Mouse (Mus musculus) forebrain, postnatal 0 days (tissue): ENCODE data around the gene Uxs1. TPM values are rescaled to one million over a fixed set of nuclear protein-coding genes. Genes with fewer than 3 reads are reported as not detected.
A peak's percentile ranks its signal among the peaks of the same experiment; 100 is the strongest.

ENCODE experiments used
- ATAC-seq: fragments of 200-750 bp; cut with Nextera tagmentation; 2 replicates; pipeline ENCODE4 v1.8.0; 2017; ENCODE audit warnings: mild to moderate bottlenecking, moderate library complexity
- DNase-seq: peaks from one replicate; pipeline ENCODE4 v3.0.0-alpha.2; 2015
- H3K27ac ChIP-seq: fragments of 300-500 bp; sonication (generic); 2 replicates; pipeline ENCODE4 v1.5.1; 2014; ENCODE audit warnings: low read depth, mild to moderate bottlenecking, antibody characterized with exemption, low read length, moderate library complexity, mixed read lengths
- H3K27me3 ChIP-seq: fragments of 300-500 bp; sonication (generic); 2 replicates; pipeline ENCODE4 v1.6.1; 2014; ENCODE audit warnings: mild to moderate bottlenecking, low read length, mixed read lengths; ENCODE audit not compliant: insufficient read depth
- H3K36me3 ChIP-seq: fragments of 300-500 bp; sonication (generic); 2 replicates; pipeline ENCODE4 v1.6.1; 2014; ENCODE audit warnings: mild to moderate bottlenecking, moderate library complexity; ENCODE audit not compliant: insufficient read depth
- H3K4me1 ChIP-seq: fragments of 300-500 bp; sonication (generic); 2 replicates; pipeline ENCODE4 v1.6.1; 2014; ENCODE audit warnings: antibody characterized with exemption; ENCODE audit not compliant: insufficient read depth
- H3K4me2 ChIP-seq: fragments of 300-500 bp; sonication (generic); 2 replicates; pipeline ENCODE4 v1.6.1; 2014; ENCODE audit warnings: low read depth, mild to moderate bottlenecking, moderate library complexity
- H3K4me3 ChIP-seq: fragments of 300-500 bp; sonication (generic); 2 replicates; pipeline ENCODE4 v1.5.1; 2014; ENCODE audit warnings: low read depth, low read length, mixed read lengths
- H3K9ac ChIP-seq: fragments of 300-500 bp; sonication (generic); 2 replicates; pipeline ENCODE4 v1.6.1; 2014; ENCODE audit warnings: mild to moderate bottlenecking
- H3K9me3 ChIP-seq: fragments of 300-500 bp; sonication (generic); 2 replicates; pipeline ENCODE4 v1.6.1; 2016; ENCODE audit warnings: low read length
- CTCF ChIP-seq: sonication (generic); IDR thresholded peaks from 2 replicates; pipeline ENCODE4 v1.5.1; 2016; ENCODE audit warnings: antibody characterized with exemption, control low read depth, low read depth
- WGBS: fragments of 180-500 bp; shearing (Covaris S2); extraction: QIAGEN DNeasy Blood & Tissue Kit; methylation state at CpG from one replicate; pipeline ENCODE4 v1.1.7; 2014; 5-methylcytosine and 5-hydroxymethylcytosine counted together
- polyA plus RNA-seq: library from polyadenylated mRNA; unstranded; fragments of >200 nt; fragmentation: Nextera tagmentation; extraction: Ambion mirVana; gene quantifications from 2 replicates; pipeline ENCODE4 v1.2.1, GENCODE M21; 2015
- total RNA-seq: library from RNA; depleted of rRNA; stranded (reverse); fragments of >200 nt; gene quantifications from 2 replicates; pipeline ENCODE4 v1.2.3, GENCODE M21; 2014

Gene Uxs1
- total and polyA plus RNA-seq, 2 experiments from 2014 or later: 18.0 to 19.7 TPM

GRCm38 (mm10) chr1:43732657-43733056 lies 94.9 kb downstream of the Uxs1 start:
- TF ChIP-seq CTCF: no peak
- peak; percentile 42 for DNase-seq
- Histone ChIP-seq H3K36me3 (no peaks in the 10 kb centered on the region), H3K9ac (no peak overlapping the region), H3K4me2 (no peak overlapping the region), H3K27ac (no peak overlapping the region), H3K27me3 (no peaks in the 10 kb centered on the region), H3K4me3 (no peak overlapping the region), H3K4me1 (peaks cover 3% of the 10 kb centered on the region; the same call in 1 of the 2 replicates), H3K9me3 (no peaks in the 10 kb centered on the region)
- peak; percentile 18; the same call in 1 of the 2 replicates for ATAC-seq
- 39% methylated on average over 1 of the region's 1 CpGs for WGBS

DNA sequence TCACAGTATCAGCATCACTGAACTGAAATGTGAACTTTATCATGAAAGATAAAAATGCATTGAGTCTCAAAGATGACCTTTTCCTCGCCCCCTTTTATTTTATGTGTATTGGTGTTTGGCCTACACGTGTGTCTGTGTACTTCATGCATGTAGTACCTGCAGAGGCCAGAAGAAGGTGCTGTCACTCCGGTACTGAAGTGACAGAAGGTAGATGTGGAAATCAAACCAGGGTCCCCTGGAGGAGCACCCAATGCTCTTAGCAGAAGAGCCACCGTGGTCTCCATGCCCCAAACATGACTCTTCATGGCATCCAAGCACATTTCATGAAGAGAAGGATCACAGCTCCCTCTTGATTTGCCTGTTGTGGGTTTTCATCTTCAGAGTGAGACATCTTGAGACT lies 95.5 kb downstream of the Uxs1 start:
- TF ChIP-seq CTCF: no peak; the same call in 1 of the 2 replicates

GRCm38 (mm10) chr1:43730491-43730924 lies 97.1 kb downstream of the Uxs1 start, which contains the start of gene 1500015O10Rik:
1500015O10Rik (plus strand) TSS chr1:43730602.
- 32% methylated on average over 16 of the region's 16 CpGs for WGBS

More for the DNA sequence above, 95.5 kb downstream of the Uxs1 start:
- no peaks in the 10 kb centered on the region for H3K9me3 ChIP-seq
- no peak overlapping the region for H3K4me3 ChIP-seq
- no peak overlapping the region for H3K27ac ChIP-seq
- no peaks in the 10 kb centered on the region for H3K36me3 ChIP-seq
- no peak overlapping the region for H3K4me2 ChIP-seq
- DNase-seq: no peak
- H3K9ac ChIP-seq: no peak overlapping the region
- ATAC-seq: no peak
- H3K4me1 ChIP-seq: peaks cover 3% of the 10 kb centered on the region; the same call in 1 of the 2 replicates
- 78% methylated on average over 4 of the region's 4 CpGs for WGBS
- H3K27me3 ChIP-seq: no peaks in the 10 kb centered on the region

DNA sequence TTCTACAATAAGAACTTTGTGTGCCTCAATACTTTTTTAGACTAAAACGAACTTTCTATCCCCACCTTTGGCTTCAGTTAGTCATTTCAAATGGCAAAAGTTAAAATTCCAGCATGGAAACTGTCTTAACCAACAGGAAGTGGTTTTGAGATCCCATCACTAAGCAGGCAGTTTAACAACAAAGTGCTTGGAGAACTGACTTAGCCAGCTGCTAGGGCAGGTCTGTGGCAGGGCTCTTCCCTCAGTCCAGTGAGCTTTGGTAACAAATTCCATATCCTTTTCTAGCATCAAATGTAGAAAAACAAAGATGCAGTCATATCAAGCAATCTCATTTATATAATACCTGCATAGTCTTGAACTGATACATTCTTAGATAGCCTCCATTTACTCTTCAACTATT lies 105.1 kb downstream of the Uxs1 start:
- no peak overlapping the region for H3K4me3 ChIP-seq
- H3K4me1 ChIP-seq: no peaks in the 10 kb centered on the region
- 68% methylated on average over 1 of the region's 1 CpGs for WGBS
- no peaks in the 10 kb centered on the region for H3K9me3 ChIP-seq
- ATAC-seq (no peak), DNase-seq (no peak)
- H3K4me2 ChIP-seq: no peak overlapping the region
- H3K9ac ChIP-seq: no peak overlapping the region
- TF ChIP-seq CTCF: no peak
- no peak overlapping the region for H3K27ac ChIP-seq
- no peaks in the 10 kb centered on the region for H3K36me3 ChIP-seq
- no peaks in the 10 kb centered on the region for H3K27me3 ChIP-seq

More at GRCm38 (mm10) chr1:43730491-43730924, 97.1 kb downstream of the Uxs1 start, which contains the start of gene 1500015O10Rik:
- H3K9me3 ChIP-seq: no peaks in the 10 kb centered on the region
- no peak within 1 kb of the TSS for H3K9ac ChIP-seq
- no peaks in the 10 kb centered on the region for H3K27me3 ChIP-seq
- DNase-seq (peak; percentile 79), ATAC-seq (peak; percentile 95)
- H3K4me1 ChIP-seq: peaks cover 3% of the 10 kb centered on the region; the same call in 1 of the 2 replicates
- no peak within 1 kb of the TSS for H3K4me3 ChIP-seq
- no peak for TF ChIP-seq CTCF
- H3K4me2 ChIP-seq: peak within 1 kb of the TSS; percentile 10; the same call in 1 of the 2 replicates
- no peaks in the 10 kb centered on the region for H3K36me3 ChIP-seq
- H3K27ac ChIP-seq: no peak within 1 kb of the TSS

GRCm38 (mm10) chr1:43718793-43719192 lies 108.8 kb downstream of the Uxs1 start:
- TF ChIP-seq CTCF: no peak
- Histone ChIP-seq H3K4me1 (no peaks in the 10 kb centered on the region), H3K36me3 (no peaks in the 10 kb centered on the region), H3K9me3 (no peaks in the 10 kb centered on the region), H3K27me3 (no peaks in the 10 kb centered on the region), H3K9ac (no peak overlapping the region), H3K27ac (no peak overlapping the region), H3K4me3 (no peak overlapping the region), H3K4me2 (no peak overlapping the region)
- 84% methylated on average over 2 of the region's 2 CpGs for WGBS
- no peak for ATAC-seq
- DNase-seq: no peak

GRCm38 (mm10) chr1:43717967-43718366 lies 109.6 kb downstream of the Uxs1 start:
- no peak overlapping the region for H3K4me2 ChIP-seq
- no peak overlapping the region for H3K9ac ChIP-seq
- H3K4me3 ChIP-seq: no peak overlapping the region
- H3K27me3 ChIP-seq: no peaks in the 10 kb centered on the region
- H3K4me1 ChIP-seq: no peaks in the 10 kb centered on the region
- no peak for DNase-seq
- H3K27ac ChIP-seq: no peak overlapping the region
- ATAC-seq: no peak
- no peak for TF ChIP-seq CTCF
- H3K9me3 ChIP-seq: no peaks in the 10 kb centered on the region
- H3K36me3 ChIP-seq: no peaks in the 10 kb centered on the region
- 76% methylated on average over 7 of the region's 7 CpGs for WGBS

DNA sequence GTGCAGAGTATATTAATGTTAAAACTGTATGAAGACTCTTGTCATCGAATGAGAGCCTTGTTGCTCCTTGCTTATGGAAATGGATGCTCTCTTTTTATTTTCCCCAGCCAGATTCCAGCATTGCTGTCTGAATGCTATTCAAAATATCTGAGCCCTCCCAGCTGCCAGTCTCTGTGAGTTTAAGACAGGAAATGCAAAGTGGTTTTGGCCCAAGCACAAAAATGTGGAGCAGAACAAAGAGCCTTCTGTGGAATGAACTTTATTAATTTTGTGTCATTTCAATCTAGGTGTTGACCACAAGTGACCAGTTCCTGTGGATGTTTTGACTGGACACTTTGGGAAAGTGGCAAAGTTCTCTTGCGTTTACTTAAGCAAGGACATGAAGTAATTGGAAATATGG lies 112.8 kb downstream of the Uxs1 start:
- no peak for TF ChIP-seq CTCF

More for the DNA sequence above, 112.8 kb downstream of the Uxs1 start:
- H3K9ac ChIP-seq: no peak overlapping the region
- ATAC-seq (no peak), DNase-seq (no peak)
- H3K27me3 ChIP-seq: no peaks in the 10 kb centered on the region
- H3K9me3 ChIP-seq: no peaks in the 10 kb centered on the region
- H3K36me3 ChIP-seq: no peaks in the 10 kb centered on the region
- H3K4me2 ChIP-seq: no peak overlapping the region
- H3K4me3 ChIP-seq: no peak overlapping the region
- H3K27ac ChIP-seq: no peak overlapping the region
- 80% methylated on average over 2 of the region's 2 CpGs for WGBS
- no peaks in the 10 kb centered on the region for H3K4me1 ChIP-seq
